Mouse (Mus musculus) kidney, adult 2 months (tissue): ENCODE data around the gene Gm10376.
"Not testable (repeated sequence)": the region's sequence is repeated elsewhere in the genome, so short reads cannot be mapped to it uniquely, and the experiment has no call there.

Experiments used
- CTCF ChIP-seq: fragments of 200-500 bp; conservative IDR thresholded peaks from 2 replicates; pipeline ENCODE4 v1.5.1; 2011; ENCODE audit warnings: low read depth, mild to moderate bottlenecking, control low read depth, low read length, moderate library complexity, mixed read lengths; ENCODE audit not compliant: insufficient read depth, insufficient read length
- POLR2A ChIP-seq: fragments of 200-500 bp; IDR thresholded peaks from one replicate; pipeline ENCODE4 v1.6.1; 2011; ENCODE audit warnings: low read depth, low read length, control low read depth

GRCm38 (mm10) chr14:43058063-43058462 lies 42.6 kb upstream of the Gm10376 start:
- TF ChIP-seq CTCF, POLR2A: not testable (repeated sequence)
